Mouse (Mus musculus) E14TG2a.4 (cell line): ENCODE measurements at regions not wholly inside any gene's neighbourhood (a gene's known extent, or its start where the extent isn't known, plus 50 kb on each side); places are given as distances from the start of the nearest gene placed in this dataset.
"Not testable (repeated sequence)": the region's sequence is repeated elsewhere in the genome, so short reads cannot be mapped to it uniquely, and the experiment has no call there.

Experiments used
- H3K27me3 ChIP-seq: 2 replicates; pipeline ENCODE4 v1.6.1; 2014; ENCODE audit warnings: low read length, control low read depth; ENCODE audit not compliant: insufficient read depth
- H3K36me3 ChIP-seq: 2 replicates; pipeline ENCODE4 v1.6.1; 2014; ENCODE audit warnings: low read length, control low read depth; ENCODE audit not compliant: insufficient read depth
- H3K4me1 ChIP-seq: replicated peaks from 2 replicates; pipeline ENCODE4 v1.6.1; 2014; ENCODE audit warnings: low read depth, low read length, control low read depth
- H3K4me3 ChIP-seq: replicated peaks from 2 replicates; pipeline ENCODE4 v1.5.1; 2014; ENCODE audit warnings: mild to moderate bottlenecking, low read length
- H3K9me3 ChIP-seq: 2 replicates; pipeline ENCODE4 v1.6.1; 2014; ENCODE audit warnings: low read length, control low read depth
- CTCF ChIP-seq: conservative IDR thresholded peaks from 2 replicates; pipeline ENCODE4 v1.5.1; 2014; ENCODE audit warnings: low read length
- NANOG ChIP-seq: IDR thresholded peaks from 2 replicates; pipeline ENCODE4 v1.6.1; 2014; ENCODE audit warnings: borderline replicate concordance, low read length, mixed read lengths
- POU5F1 ChIP-seq: IDR thresholded peaks from 2 replicates; pipeline ENCODE4 v1.6.1; 2014; ENCODE audit warnings: low read length, borderline replicate concordance

DNA sequence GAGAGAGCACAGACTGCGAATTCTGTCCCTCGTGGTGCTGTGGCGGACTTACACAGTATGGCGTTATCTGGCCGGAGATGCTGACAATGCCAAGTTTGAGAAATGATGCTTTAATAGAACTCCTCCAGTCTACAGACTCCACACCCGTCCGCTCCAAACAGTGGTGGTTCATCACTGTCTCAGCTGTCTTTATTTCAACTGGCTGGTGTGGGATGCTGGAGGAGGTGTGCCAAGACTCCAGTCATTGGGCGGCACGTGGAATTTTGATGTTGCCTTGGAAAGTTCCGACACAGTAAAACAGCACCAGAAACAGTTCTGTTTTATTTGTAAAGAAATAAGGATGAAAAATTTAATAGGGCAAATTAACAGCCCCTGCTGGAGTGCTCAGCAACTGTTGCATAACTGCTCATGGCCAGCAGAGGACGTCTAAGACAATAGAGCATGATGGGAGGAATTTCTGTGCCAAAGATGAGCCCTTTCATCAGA, 141.8 kb upstream of the 1700025G04Rik start:
- Histone ChIP-seq H3K9me3 (no peaks in the 10 kb centered on the region), H3K4me1 (no peaks in the 10 kb centered on the region), H3K36me3 (no peaks in the 10 kb centered on the region), H3K27me3 (no peaks in the 10 kb centered on the region), H3K4me3 (no peak overlapping the region)
- TF ChIP-seq CTCF (peak; percentile 85), NANOG (no peak), POU5F1 (no peak)

DNA sequence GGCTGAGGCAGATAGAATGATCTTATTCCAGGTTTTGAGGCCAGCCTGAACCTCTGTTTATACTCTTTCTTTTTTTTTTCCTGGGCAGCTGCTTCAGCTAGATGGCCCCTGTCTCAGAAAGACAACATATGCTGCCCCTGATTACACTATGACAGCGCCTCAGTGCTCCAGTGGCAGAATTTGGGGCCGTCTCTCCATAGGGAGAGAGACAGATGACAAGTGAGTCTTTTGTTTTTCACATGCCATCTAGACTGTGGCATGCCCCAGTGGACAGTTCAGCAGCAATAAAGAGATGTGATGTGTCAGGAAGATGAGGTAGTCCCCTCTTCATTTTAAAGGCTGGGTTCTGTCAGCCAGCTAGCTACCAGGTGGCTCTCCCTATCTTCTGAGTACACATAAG, 139.8 kb upstream of the 1700025G04Rik start:
- H3K27me3 ChIP-seq = no peaks in the 10 kb centered on the region
- no peaks in the 10 kb centered on the region for H3K4me1 ChIP-seq
- H3K4me3 ChIP-seq = no peak overlapping the region
- H3K36me3 ChIP-seq = no peaks in the 10 kb centered on the region
- H3K9me3 ChIP-seq = no peaks in the 10 kb centered on the region
- TF ChIP-seq POU5F1 = no peak
- no peak for TF ChIP-seq NANOG
- TF ChIP-seq CTCF = no peak

DNA sequence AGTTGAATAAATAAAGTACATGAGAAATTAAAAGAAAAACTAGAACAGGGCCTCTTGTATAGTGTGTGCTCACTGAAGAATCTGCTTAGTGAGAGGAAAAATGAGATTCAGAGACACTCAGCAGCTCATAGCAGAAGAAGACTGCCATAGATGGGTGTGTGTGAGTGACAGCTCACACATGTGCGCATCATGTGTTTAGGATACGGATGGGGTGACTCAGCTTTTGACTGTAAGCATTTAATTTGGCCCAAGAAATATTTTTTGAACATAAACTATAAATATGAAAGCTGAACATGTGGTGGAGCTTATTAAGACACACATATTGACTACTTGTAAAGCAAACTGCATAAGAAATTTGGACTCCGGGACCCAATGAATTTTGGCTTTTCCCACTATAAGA, 136.1 kb upstream of the 1700025G04Rik start:
- Histone ChIP-seq H3K4me3 (no peak overlapping the region), H3K9me3 (no peaks in the 10 kb centered on the region), H3K4me1 (no peaks in the 10 kb centered on the region), H3K27me3 (no peaks in the 10 kb centered on the region), H3K36me3 (no peaks in the 10 kb centered on the region)
- TF ChIP-seq NANOG (no peak), POU5F1 (no peak), CTCF (no peak)

DNA sequence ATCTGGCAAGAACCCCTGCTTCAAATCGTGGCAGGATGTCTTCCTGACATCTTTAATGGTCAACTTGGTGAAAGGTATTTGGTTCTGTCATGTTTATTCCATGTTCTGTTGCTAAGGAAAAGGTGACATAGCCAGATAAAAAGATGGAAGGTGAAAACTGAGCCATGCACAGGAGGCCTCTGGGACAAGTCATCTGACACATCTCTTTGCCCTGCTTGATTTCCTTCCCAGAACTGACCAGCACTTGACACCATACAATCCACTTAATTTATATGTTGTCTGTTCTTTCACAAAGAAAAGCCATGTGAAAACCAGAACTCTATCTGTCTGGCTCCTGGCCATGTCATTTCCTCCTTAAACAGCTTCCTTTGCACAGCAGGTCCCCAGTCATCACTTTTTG, 133.7 kb upstream of the 1700025G04Rik start:
- no peak for TF ChIP-seq NANOG
- no peak for TF ChIP-seq POU5F1
- TF ChIP-seq CTCF = no peak
- Histone ChIP-seq H3K4me1 (no peaks in the 10 kb centered on the region), H3K4me3 (no peak overlapping the region), H3K27me3 (no peaks in the 10 kb centered on the region), H3K9me3 (no peaks in the 10 kb centered on the region), H3K36me3 (no peaks in the 10 kb centered on the region)

DNA sequence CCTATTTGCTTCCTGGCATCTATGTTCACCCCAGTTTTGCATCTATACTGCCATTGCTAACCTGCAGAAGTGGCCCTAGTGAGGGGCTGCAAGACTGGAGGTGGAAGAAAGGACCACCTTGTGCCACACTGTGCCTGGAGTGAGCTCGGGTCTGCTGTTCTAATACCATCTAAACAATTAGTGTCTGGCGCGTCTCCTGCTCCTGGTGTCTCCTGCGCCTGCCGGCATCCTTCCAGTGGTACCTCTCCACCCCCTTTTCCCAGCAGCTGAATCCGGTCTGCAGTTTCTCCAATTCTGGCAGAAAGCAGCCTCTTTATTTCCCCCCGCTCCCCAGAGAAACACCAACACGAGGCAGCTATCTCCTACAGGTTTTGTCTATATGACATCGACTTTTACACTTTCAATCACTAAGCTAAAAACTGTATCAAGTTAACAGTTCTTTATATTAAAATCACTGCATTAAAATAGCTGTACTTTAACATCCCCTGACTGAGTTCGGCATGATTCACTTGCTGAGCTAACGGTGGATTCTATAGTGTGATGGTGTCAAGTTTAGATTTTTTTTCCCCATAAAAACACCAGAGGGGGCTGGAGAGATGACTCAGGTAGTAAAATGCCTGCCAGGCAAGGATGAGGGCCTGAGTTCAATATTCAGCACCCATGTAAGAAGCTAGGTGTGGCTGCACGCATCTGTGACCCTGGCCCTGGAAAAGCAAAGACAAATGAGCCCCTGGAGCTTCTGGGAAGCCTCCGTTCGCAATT, 131.1 kb upstream of the 1700025G04Rik start:
- Histone ChIP-seq H3K9me3 (no peaks in the 10 kb centered on the region), H3K4me1 (no peaks in the 10 kb centered on the region), H3K4me3 (no peak overlapping the region), H3K36me3 (no peaks in the 10 kb centered on the region), H3K27me3 (no peaks in the 10 kb centered on the region)
- no peak for TF ChIP-seq NANOG

DNA sequence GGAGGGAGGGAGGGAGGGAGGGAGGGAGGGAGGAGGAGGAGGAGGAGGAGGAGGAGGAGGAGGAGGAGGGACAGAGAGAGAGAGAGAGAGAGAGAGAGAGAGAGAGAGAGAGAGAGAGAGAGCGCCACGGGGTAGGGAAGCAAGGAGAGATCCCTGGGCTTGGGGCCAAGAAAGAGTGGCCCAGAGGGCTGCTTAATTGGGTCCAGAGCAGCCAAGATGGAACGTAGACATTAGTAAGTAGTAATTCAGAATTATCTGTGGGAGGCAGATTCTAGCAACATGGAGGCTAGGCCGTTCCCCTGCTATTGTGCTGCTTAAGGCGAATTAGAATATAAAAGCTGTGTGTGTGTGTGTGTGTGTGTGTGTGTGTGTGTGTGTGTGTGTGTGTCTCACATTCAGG, 129.8 kb upstream of the 1700025G04Rik start:
- not testable (repeated sequence) for H3K4me3 ChIP-seq, H3K4me1 ChIP-seq, H3K27me3 ChIP-seq, H3K9me3 ChIP-seq, H3K36me3 ChIP-seq

DNA sequence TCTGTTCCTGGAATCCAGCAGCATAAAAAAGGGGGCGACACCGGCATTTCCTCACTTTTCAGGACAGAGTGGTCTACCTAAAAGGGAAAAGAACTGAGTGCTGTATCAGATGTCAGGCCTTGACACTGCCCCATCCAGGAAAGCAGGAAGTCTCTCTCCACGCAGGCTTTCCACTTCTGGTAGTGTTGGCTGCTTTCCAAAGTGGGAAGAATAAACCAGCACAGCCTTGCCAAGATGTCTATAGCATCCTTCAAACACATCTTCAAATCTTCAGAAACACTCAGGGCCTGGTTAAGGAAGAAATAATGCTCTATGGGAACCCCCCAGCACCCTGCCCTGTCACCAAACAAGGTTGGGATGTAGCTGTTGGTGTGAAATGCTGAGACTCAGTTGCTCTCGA, 127.5 kb upstream of the 1700025G04Rik start:
- H3K9me3 ChIP-seq = no peaks in the 10 kb centered on the region
- TF ChIP-seq CTCF (no peak), POU5F1 (no peak), NANOG (no peak)
- H3K4me1 ChIP-seq = no peaks in the 10 kb centered on the region
- no peak overlapping the region for H3K4me3 ChIP-seq
- no peaks in the 10 kb centered on the region for H3K27me3 ChIP-seq
- H3K36me3 ChIP-seq = no peaks in the 10 kb centered on the region

DNA sequence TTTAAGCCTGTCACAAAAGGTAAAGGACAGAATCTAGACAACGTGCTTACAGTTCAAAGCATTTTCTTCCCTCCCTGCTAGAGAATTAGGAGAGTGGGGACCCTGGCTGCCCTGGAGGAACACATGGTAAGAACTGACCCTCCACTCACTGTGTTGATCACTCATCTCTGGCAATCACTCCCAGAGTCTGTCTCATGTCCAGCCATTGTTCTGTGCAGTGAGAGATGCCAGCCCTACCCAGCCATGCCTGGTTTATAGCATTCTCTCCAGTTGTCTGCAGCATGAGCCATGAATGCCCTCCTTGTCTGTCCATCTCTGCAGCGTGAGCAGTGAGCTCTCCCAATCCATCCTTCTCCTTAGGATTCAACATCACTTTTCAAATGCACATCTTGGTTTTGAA, 124.5 kb upstream of the 1700025G04Rik start:
- TF ChIP-seq CTCF (no peak), POU5F1 (no peak), NANOG (no peak)
- H3K27me3 ChIP-seq = no peaks in the 10 kb centered on the region

DNA sequence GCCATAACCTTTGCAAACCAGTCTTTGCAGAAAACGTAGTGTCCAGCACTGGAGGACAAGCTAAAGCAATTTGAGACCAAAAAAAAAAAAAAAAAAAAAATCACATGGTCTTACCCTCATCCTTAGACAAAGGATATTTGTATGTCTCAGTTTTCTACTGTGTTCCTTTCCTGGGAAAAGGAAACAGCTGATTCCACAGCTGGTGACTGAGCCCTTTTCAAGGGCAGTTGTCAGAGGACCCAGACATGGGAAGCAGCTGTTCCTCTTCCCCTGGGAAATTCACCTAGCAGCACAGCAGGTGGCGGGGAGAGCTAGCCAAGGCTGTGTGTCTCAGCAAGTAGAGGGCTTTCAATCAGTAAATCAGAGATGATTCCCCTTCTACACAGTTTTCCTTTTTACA, 113.3 kb upstream of the 1700025G04Rik start:
- TF ChIP-seq NANOG (no peak), POU5F1 (no peak), CTCF (no peak)
- no peaks in the 10 kb centered on the region for H3K27me3 ChIP-seq
- H3K9me3 ChIP-seq = no peaks in the 10 kb centered on the region
- no peaks in the 10 kb centered on the region for H3K4me1 ChIP-seq
- no peak overlapping the region for H3K4me3 ChIP-seq
- no peaks in the 10 kb centered on the region for H3K36me3 ChIP-seq

More for the DNA sequence above, 124.5 kb upstream of the 1700025G04Rik start:
- no peaks in the 10 kb centered on the region for H3K4me1 ChIP-seq
- H3K9me3 ChIP-seq = no peaks in the 10 kb centered on the region
- no peaks in the 10 kb centered on the region for H3K36me3 ChIP-seq
- no peak overlapping the region for H3K4me3 ChIP-seq
